Mouse (Mus musculus): ENCODE data around the gene Mindy1. TPM values are rescaled to one million over a fixed set of nuclear protein-coding genes. Genes with fewer than 3 reads are reported as not detected.
A peak's percentile ranks its signal among the peaks of the same experiment; 100 is the strongest.

Gene Mindy1
- total RNA-seq, 1 experiment: 48.8 TPM

DNA sequence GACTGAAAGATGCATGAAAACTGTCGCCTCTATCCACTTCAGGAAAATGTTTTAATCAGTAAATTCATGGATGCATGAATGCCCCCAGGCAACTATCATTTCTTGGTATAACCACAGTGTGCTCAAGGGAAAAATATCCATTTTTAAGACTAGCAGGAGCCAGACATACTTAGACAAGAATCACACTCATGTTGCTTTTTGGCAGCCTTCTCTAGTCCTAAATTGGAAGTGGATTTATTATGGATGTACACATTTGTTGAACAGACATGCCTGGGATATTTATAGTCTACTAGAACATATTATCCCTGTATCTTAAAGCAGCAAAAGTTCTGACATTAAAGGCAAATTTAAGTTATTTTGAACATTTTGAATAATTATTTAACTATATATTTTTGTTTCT is 16.4 kb upstream of the Mindy1 start:
- no peak for DNase-seq (ENCODE audit: low read depth, low spot score)
- TF ChIP-seq HCFC1 (IDR thresholded peaks at IDR 0.05; ENCODE audit: borderline replicate concordance, insufficient read depth, low read length): no peak
- TF ChIP-seq ZNF384 (IDR thresholded peaks at IDR 0.05; ENCODE audit: low read depth, low read length): no peak
- TF ChIP-seq CHD2 (IDR thresholded peaks at IDR 0.05; ENCODE audit: low read depth, low read length): no peak
- TF ChIP-seq MAFK (IDR thresholded peaks at IDR 0.05; ENCODE audit: insufficient read depth, low read depth, low read length): no peak
- no peak for TF ChIP-seq ZC3H11A (IDR thresholded peaks at IDR 0.05; ENCODE audit: borderline replicate concordance, low read depth, low read length)
- Histone ChIP-seq H3K4me1 (ENCODE audit: control insufficient read depth in 2 of 2, insufficient read depth in 2 of 2, low read length in 2 of 2, poor library complexity in 1 of 2) (peaks cover 3 to 11% of the 10 kb centered on the region in 2 experiments; a peak in 2 of 4 replicates), H3K27ac (ENCODE audit: insufficient read depth, low read depth, low read length, poor library complexity, severe bottlenecking) (no peak overlapping the region), H3K4me3 (ENCODE audit: insufficient read depth in 1 of 2, low read depth in 1 of 2, low read length in 2 of 2, poor library complexity in 1 of 2, severe bottlenecking in 1 of 2) (no peak overlapping the region), H3K36me3 (ENCODE audit: control insufficient read depth, insufficient read depth, low read length, poor library complexity, severe bottlenecking) (peaks cover 25% of the 10 kb centered on the region), H3K9ac (ENCODE audit: insufficient read depth, low read depth, low read length, poor library complexity, severe bottlenecking) (no peak overlapping the region), H3K9me3 (ENCODE audit: control insufficient read depth, insufficient read depth, low read depth, low read length) (no peaks in the 10 kb centered on the region)
- in situ Hi-C loops (cut with MboI; ENCODE audit: low sequenced_read_pairs in 2 of 2, unreplicated experiment in 2 of 2): no loop called here

DNA sequence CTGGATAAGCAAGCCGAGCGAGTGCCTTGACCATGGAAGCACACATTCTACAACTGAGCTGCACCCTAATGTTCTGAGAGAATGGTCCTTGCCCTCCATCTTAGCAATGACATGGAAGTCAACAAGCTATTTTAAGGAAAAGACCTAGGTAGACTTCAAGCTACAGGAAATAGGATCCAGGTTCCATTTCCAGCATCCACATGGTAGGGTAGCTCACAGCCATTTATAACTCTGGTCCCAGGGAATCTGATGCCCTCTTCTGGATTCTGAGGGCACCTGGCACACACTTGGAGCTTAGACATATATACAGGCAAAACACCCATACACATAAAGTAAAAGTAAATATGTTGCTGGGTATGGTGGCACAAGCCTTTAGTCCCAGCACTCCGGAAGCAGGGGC is 15.1 kb upstream of the Mindy1 start:
- Histone ChIP-seq H3K36me3 (ENCODE audit: control insufficient read depth, insufficient read depth, low read length, poor library complexity, severe bottlenecking) (peaks cover 20% of the 10 kb centered on the region), H3K9me3 (ENCODE audit: control insufficient read depth, insufficient read depth, low read depth, low read length) (no peaks in the 10 kb centered on the region)
- in situ Hi-C loops (cut with MboI; ENCODE audit: low sequenced_read_pairs in 2 of 2, unreplicated experiment in 2 of 2): no loop called here

DNA sequence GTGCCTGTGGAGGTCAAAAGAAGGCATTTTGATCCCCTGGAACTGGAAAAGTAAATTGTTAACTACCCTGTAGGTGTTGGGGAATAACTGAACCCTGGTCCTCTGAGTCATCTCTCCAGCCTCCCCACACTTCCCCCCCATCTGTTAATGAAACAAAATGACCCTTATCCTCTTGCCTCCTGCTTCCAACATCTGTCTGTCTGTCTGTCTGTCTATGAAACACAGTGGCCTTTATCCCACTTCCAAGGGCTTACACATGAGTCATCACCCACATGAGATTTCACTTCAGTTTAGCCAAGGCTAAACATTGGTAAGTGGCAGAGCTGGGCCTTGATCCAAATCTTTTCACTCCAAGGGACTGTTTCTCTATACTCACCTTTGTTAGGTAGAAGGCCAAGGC is 13.3 kb upstream of the Mindy1 start:
- TF ChIP-seq HCFC1 (IDR thresholded peaks at IDR 0.05; ENCODE audit: borderline replicate concordance, insufficient read depth, low read length): no peak
- no peak for TF ChIP-seq CHD2 (IDR thresholded peaks at IDR 0.05; ENCODE audit: low read depth, low read length)
- TF ChIP-seq ZNF384 (IDR thresholded peaks at IDR 0.05; ENCODE audit: low read depth, low read length): no peak
- no peak for TF ChIP-seq ZC3H11A (IDR thresholded peaks at IDR 0.05; ENCODE audit: borderline replicate concordance, low read depth, low read length)
- no peak for TF ChIP-seq MAFK (IDR thresholded peaks at IDR 0.05; ENCODE audit: insufficient read depth, low read depth, low read length)
- Histone ChIP-seq H3K36me3 (ENCODE audit: control insufficient read depth, insufficient read depth, low read length, poor library complexity, severe bottlenecking) (peaks cover 19% of the 10 kb centered on the region), H3K9me3 (ENCODE audit: control insufficient read depth, insufficient read depth, low read depth, low read length) (no peaks in the 10 kb centered on the region), H3K4me3 (ENCODE audit: insufficient read depth in 1 of 2, low read depth in 1 of 2, low read length in 2 of 2, poor library complexity in 1 of 2, severe bottlenecking in 1 of 2) (no peak overlapping the region), H3K4me1 (ENCODE audit: control insufficient read depth in 2 of 2, insufficient read depth in 2 of 2, low read length in 2 of 2, poor library complexity in 1 of 2) (peaks cover 9 to 21% of the 10 kb centered on the region in 2 experiments), H3K9ac (ENCODE audit: insufficient read depth, low read depth, low read length, poor library complexity, severe bottlenecking) (no peak overlapping the region), H3K27ac (ENCODE audit: insufficient read depth, low read depth, low read length, poor library complexity, severe bottlenecking) (no peak overlapping the region)
- no peak for DNase-seq (ENCODE audit: low read depth, low spot score)
- in situ Hi-C loops (cut with MboI; ENCODE audit: low sequenced_read_pairs in 2 of 2, unreplicated experiment in 2 of 2): no loop called here

More for the DNA sequence above, 15.1 kb upstream of the Mindy1 start:
- no peak for DNase-seq (ENCODE audit: low read depth, low spot score)
- Histone ChIP-seq H3K27ac (ENCODE audit: insufficient read depth, low read depth, low read length, poor library complexity, severe bottlenecking) (no peak overlapping the region), H3K4me1 (ENCODE audit: control insufficient read depth in 2 of 2, insufficient read depth in 2 of 2, low read length in 2 of 2, poor library complexity in 1 of 2) (peaks cover 5 to 15% of the 10 kb centered on the region in 2 experiments; a peak in 3 of 4 replicates), H3K4me3 (ENCODE audit: insufficient read depth in 1 of 2, low read depth in 1 of 2, low read length in 2 of 2, poor library complexity in 1 of 2, severe bottlenecking in 1 of 2) (no peak overlapping the region), H3K9ac (ENCODE audit: insufficient read depth, low read depth, low read length, poor library complexity, severe bottlenecking) (no peak overlapping the region)
- TF ChIP-seq ZC3H11A (IDR thresholded peaks at IDR 0.05; ENCODE audit: borderline replicate concordance, low read depth, low read length): no peak
- TF ChIP-seq ZNF384 (IDR thresholded peaks at IDR 0.05; ENCODE audit: low read depth, low read length): no peak

DNA sequence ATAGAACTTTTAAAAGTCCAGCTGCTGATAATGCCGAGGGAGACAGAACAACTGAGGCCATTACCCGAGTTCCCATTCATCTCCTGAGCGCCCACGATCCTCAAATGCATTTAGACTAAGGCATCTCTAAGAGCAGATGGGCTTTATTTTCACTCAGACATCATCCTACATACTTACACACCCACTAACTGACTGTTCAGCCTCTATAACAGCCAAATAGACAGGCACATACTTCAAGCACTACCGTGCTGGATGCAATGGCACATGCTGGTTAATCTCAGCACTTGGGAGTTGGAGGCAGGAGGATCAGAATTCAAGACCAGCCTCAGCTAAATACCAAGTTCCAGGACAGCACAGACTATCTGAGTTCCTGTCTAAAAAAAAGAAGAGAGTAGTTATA is 11.4 kb upstream of the Mindy1 start:
- no peak for DNase-seq (ENCODE audit: low read depth, low spot score)
- Histone ChIP-seq H3K4me3 (ENCODE audit: insufficient read depth in 1 of 2, low read depth in 1 of 2, low read length in 2 of 2, poor library complexity in 1 of 2, severe bottlenecking in 1 of 2) (0 out of 4 replicates have a peak overlapping the region, but pooled peaks of 1 of the 2 experiments have one; percentile 5), H3K27ac (ENCODE audit: insufficient read depth, low read depth, low read length, poor library complexity, severe bottlenecking) (peak overlapping the region; percentile 24; the same call in 1 of the 2 replicates), H3K4me1 (ENCODE audit: control insufficient read depth in 2 of 2, insufficient read depth in 2 of 2, low read length in 2 of 2, poor library complexity in 1 of 2) (peaks cover 9 to 28% of the 10 kb centered on the region in 2 experiments), H3K36me3 (ENCODE audit: control insufficient read depth, insufficient read depth, low read length, poor library complexity, severe bottlenecking) (peaks cover 13% of the 10 kb centered on the region), H3K9me3 (ENCODE audit: control insufficient read depth, insufficient read depth, low read depth, low read length) (no peaks in the 10 kb centered on the region), H3K9ac (ENCODE audit: insufficient read depth, low read depth, low read length, poor library complexity, severe bottlenecking) (peak overlapping the region; percentile 48; the same call in 1 of the 2 replicates)
- TF ChIP-seq ZC3H11A (IDR thresholded peaks at IDR 0.05; ENCODE audit: borderline replicate concordance, low read depth, low read length) (no peak), ZNF384 (IDR thresholded peaks at IDR 0.05; ENCODE audit: low read depth, low read length) (no peak), CHD2 (IDR thresholded peaks at IDR 0.05; ENCODE audit: low read depth, low read length) (no peak), HCFC1 (IDR thresholded peaks at IDR 0.05; ENCODE audit: borderline replicate concordance, insufficient read depth, low read length) (no peak), MAFK (IDR thresholded peaks at IDR 0.05; ENCODE audit: insufficient read depth, low read depth, low read length) (no peak)
- in situ Hi-C loops (cut with MboI; ENCODE audit: low sequenced_read_pairs in 2 of 2, unreplicated experiment in 2 of 2): no loop called here

Data from ES-E14 (cell line).